Mouse (Mus musculus): ENCODE measurements around the gene Siva1. TPM values are rescaled to one million over a fixed set of nuclear protein-coding genes. Genes with fewer than 3 reads are reported as not detected.

Siva1 gene
- polyA plus RNA-seq, 1 experiment from 2014 or later = 207 TPM

DNA sequence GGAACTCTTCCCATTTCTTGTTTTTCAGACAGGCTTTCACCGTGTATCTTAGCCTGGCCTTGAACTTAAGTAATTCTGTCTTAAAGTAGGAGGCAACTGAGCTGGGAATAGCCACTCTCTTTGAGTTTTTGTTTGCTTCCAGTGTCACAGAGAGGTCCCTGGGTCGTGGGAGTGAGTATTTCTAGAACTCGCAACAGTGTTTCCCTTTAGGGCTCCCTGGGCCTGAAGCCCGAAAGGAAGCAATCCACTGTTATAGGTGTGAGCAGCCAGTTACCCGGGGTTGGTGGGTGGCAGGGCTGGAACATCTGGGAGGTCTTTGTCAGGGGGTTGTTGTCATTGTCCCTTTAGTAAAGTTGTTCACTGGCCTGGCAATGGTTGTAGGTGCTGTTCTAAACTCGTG is 1.7 kb downstream of the Siva1 start:
- whole genome bisulfite sequencing = 64% methylated on average over 6 of the region's 6 CpGs
- H3K27me3 ChIP-seq (ENCODE audit: insufficient read depth, poor library complexity, severe bottlenecking) = no peaks in the 10 kb centered on the region
- peaks cover 41% of the 10 kb centered on the region for H3K36me3 ChIP-seq
- H3K27ac ChIP-seq = no peak overlapping the region
- no peaks in the 10 kb centered on the region for H3K9me3 ChIP-seq
- peak overlapping the region; percentile 89 for H3K4me3 ChIP-seq
- H3K4me1 ChIP-seq = peaks cover 18% of the 10 kb centered on the region
- no peak for DNase-seq (ENCODE audit: low spot score)

GRCm38 (mm10) chr12:112648081-112648480 is 3.6 kb downstream of the Siva1 start:
- Histone ChIP-seq H3K4me3 (no peak overlapping the region), H3K36me3 (peaks cover 59% of the 10 kb centered on the region), H3K9me3 (no peaks in the 10 kb centered on the region), H3K27me3 (ENCODE audit: insufficient read depth, poor library complexity, severe bottlenecking) (no peaks in the 10 kb centered on the region), H3K27ac (no peak overlapping the region), H3K4me1 (peaks cover 20% of the 10 kb centered on the region)
- WGBS = 93% methylated on average over 5 of the region's 5 CpGs
- DNase-seq (ENCODE audit: low spot score) = no peak

DNA sequence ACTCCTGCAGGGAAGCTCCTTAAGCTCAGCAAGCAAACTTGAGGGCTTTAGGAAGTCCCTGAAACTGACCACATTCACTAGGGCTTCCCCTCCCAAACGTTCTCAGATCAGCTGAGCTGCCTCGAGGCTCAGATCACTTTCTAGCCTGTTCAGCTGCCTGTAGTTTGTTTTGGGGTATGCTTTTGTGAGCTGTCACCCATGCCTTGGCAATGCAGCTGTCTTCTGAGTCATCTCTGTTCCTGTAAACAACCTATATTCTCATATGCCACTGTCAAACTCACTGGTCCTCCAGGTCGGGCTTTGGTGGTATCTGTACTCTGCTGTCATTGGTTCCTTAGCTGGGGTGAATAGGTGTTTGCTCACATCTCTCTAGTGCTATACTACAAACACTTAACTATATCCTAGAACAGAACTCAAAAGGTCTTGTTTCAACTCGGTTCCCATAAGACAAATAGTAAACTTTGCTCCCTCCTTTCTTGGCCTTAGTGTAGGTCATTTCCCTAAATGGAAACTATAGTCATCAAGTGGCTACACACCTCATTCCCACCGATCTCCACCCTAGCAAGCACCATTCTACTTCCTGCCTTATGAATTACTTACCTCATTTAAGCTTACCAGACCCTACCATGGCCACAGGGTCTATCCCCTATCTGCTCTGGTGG is 7.4 kb downstream of the Siva1 start:
- Histone ChIP-seq H3K36me3 (peaks cover 95% of the 10 kb centered on the region), H3K27ac (no peak overlapping the region), H3K27me3 (ENCODE audit: insufficient read depth, poor library complexity, severe bottlenecking) (no peaks in the 10 kb centered on the region), H3K9me3 (no peaks in the 10 kb centered on the region), H3K4me1 (peaks cover 31% of the 10 kb centered on the region), H3K4me3 (no peak overlapping the region)
- DNase-seq (ENCODE audit: low spot score) = no peak
- 81% methylated on average over 5 of the region's 5 CpGs for WGBS

GRCm38 (mm10) chr12:112653157-112653824 is 8.8 kb downstream of the Siva1 start:
- no peaks in the 10 kb centered on the region for H3K9me3 ChIP-seq
- no peak overlapping the region for H3K4me3 ChIP-seq
- peak; percentile 91 for DNase-seq (ENCODE audit: low spot score)
- H3K36me3 ChIP-seq = peaks cover 97% of the 10 kb centered on the region
- peak overlapping the region; percentile 68; the same call in 1 of the 2 replicates for H3K27ac ChIP-seq
- H3K4me1 ChIP-seq = peaks cover 31% of the 10 kb centered on the region
- 41% methylated on average over 7 of the region's 7 CpGs for WGBS
- H3K27me3 ChIP-seq (ENCODE audit: insufficient read depth, poor library complexity, severe bottlenecking) = no peaks in the 10 kb centered on the region

GRCm38 (mm10) chr12:112654076-112654475 is 9.6 kb downstream of the Siva1 start:
- Histone ChIP-seq H3K9me3 (no peaks in the 10 kb centered on the region), H3K4me1 (peaks cover 31% of the 10 kb centered on the region), H3K36me3 (peaks cover 97% of the 10 kb centered on the region), H3K27me3 (ENCODE audit: insufficient read depth, poor library complexity, severe bottlenecking) (no peaks in the 10 kb centered on the region), H3K27ac (peak overlapping the region; percentile 53; the same call in 1 of the 2 replicates), H3K4me3 (no peak overlapping the region)
- 92% methylated on average over 5 of the region's 5 CpGs for WGBS
- no peak for DNase-seq (ENCODE audit: low spot score)

- WGBS = 94% methylated on average over 7 of the region's 7 CpGs
- Histone ChIP-seq H3K36me3 (peaks cover 100% of the 10 kb centered on the region), H3K4me3 (no peak overlapping the region), H3K9me3 (no peaks in the 10 kb centered on the region), H3K4me1 (peaks cover 61% of the 10 kb centered on the region), H3K27me3 (ENCODE audit: insufficient read depth, poor library complexity, severe bottlenecking) (no peaks in the 10 kb centered on the region), H3K27ac (no peak overlapping the region)
- DNase-seq (ENCODE audit: low spot score) = no peak
Measured at GRCm38 (mm10) chr12:112658619-112659018, 14.1 kb downstream of the Siva1 start.

- 80% methylated on average over 6 of the region's 6 CpGs for WGBS
- no peaks in the 10 kb centered on the region for H3K27me3 ChIP-seq (ENCODE audit: insufficient read depth, poor library complexity, severe bottlenecking)
- no peaks in the 10 kb centered on the region for H3K9me3 ChIP-seq
- DNase-seq (ENCODE audit: low spot score) = no peak
- no peak overlapping the region for H3K27ac ChIP-seq
- peaks cover 100% of the 10 kb centered on the region for H3K36me3 ChIP-seq
- H3K4me1 ChIP-seq = peaks cover 61% of the 10 kb centered on the region
- no peak overlapping the region for H3K4me3 ChIP-seq
Measured at GRCm38 (mm10) chr12:112659109-112659508, 14.6 kb downstream of the Siva1 start.

DNA sequence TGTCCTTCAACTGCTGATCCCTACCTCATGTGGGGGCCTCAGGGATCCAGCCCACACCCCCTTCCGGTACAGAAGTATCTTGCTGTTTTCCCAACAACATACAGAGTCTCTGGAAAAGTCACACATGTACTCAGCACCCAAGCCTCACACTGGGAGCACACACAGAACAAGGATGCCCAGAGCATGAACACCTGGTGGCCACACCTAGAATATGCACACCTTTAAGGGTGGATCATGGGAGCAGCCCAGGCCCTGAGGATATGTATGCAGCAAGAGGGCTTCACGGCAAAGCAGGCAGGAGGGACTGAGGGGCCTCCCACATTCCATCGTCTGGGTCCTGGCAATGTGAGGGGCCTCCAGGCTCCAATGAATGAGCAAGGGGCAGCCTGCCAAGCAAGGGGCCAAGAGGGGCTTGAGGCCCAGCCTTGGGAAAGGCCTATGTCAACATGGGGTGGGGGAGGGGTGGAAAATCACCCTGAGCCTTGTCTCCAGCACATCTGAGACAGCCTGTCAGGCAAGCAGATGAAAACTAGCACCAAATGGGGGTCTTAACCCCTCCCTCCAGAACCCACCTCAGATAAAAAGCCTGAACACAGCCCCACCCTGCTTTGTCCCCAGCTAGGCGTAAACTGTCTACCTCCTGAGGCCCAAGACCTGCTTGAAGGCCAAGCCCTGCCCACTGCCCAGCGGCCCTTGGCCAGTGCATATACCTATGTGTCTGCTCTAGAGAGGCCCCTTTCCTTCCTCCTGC is 16.3 kb downstream of the Siva1 start:
- peak overlapping the region; percentile 79 for H3K27ac ChIP-seq
- H3K9me3 ChIP-seq = no peaks in the 10 kb centered on the region
- 31% methylated on average over 5 of the region's 5 CpGs for WGBS
- H3K27me3 ChIP-seq (ENCODE audit: insufficient read depth, poor library complexity, severe bottlenecking) = no peaks in the 10 kb centered on the region
- H3K4me3 ChIP-seq = peak overlapping the region; percentile 37
- H3K4me1 ChIP-seq = peaks cover 62% of the 10 kb centered on the region
- peaks cover 99% of the 10 kb centered on the region for H3K36me3 ChIP-seq
- peak; percentile 91 for DNase-seq (ENCODE audit: low spot score)

DNA sequence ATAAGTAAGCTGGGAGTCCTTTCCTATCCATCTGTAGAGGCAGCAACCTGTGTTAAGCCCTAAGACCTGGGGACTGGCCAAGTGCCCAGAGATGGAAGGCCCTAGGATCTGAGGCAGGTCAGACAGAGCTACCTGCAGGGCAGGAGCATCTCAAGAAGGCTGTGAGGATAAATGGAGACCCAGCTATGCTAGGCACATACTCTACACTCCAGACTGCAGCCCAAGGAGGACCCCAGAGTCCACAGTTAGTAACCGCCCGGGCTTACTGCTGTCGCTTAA is 16.8 kb downstream of the Siva1 start:
- Histone ChIP-seq H3K27ac (peak overlapping the region; percentile 79), H3K36me3 (peaks cover 99% of the 10 kb centered on the region), H3K27me3 (ENCODE audit: insufficient read depth, poor library complexity, severe bottlenecking) (no peaks in the 10 kb centered on the region), H3K4me3 (peak overlapping the region; percentile 37), H3K9me3 (no peaks in the 10 kb centered on the region), H3K4me1 (peaks cover 63% of the 10 kb centered on the region)
- DNase-seq (ENCODE audit: low spot score) = no peak
- WGBS = 59% methylated on average over 3 of the region's 3 CpGs

DNA sequence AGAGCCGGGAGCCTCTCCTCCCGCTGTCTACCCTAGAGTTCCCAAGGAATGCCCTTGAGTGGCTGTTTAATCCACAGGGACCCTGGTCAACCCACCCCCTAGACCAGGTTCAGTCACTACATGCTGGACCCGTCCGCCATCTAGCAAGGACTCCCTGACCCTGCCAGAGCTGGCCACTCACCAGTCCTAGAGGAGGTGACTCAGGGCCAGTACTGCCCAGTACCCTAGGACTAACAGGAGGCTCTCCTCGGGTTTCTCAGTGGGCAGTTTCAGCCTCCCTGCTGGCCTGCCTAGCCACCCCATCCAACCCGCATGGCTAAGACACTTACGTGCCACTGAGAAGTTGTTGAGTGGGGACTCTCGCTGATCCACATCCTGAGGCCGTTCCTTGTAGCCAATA is 17.4 kb downstream of the Siva1 start:
- no peak for DNase-seq (ENCODE audit: low spot score)
- Histone ChIP-seq H3K36me3 (peaks cover 99% of the 10 kb centered on the region), H3K27ac (peak overlapping the region; percentile 79), H3K27me3 (ENCODE audit: insufficient read depth, poor library complexity, severe bottlenecking) (no peaks in the 10 kb centered on the region), H3K4me1 (peaks cover 69% of the 10 kb centered on the region), H3K9me3 (no peaks in the 10 kb centered on the region), H3K4me3 (peak overlapping the region; percentile 37; the same call in 1 of the 2 replicates)
- 76% methylated on average over 9 of the region's 9 CpGs for WGBS

DNA sequence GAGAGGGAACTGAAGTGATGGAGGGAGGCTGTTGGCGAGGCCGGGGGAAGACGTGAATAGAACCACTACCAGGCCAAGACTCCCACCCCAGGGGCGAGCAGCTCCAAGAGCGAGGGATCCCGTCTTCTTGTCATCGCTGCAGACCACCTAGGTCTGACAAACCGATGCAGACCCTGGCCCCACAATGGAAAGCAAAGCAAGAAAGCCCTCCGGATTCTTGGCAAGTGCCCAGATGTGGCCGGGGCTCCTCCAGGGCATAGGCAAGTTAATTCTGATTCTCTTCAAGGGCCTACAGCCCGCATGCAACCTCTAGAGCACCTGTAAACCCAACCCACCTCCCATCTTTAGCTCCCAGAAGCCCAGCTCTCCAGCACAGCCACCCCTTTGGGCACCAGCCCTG is 18.8 kb downstream of the Siva1 start:
- peaks cover 83% of the 10 kb centered on the region for H3K4me1 ChIP-seq
- H3K9me3 ChIP-seq = no peaks in the 10 kb centered on the region
- H3K27ac ChIP-seq = peak overlapping the region; percentile 4; the same call in 1 of the 2 replicates
- no peak overlapping the region for H3K4me3 ChIP-seq
- DNase-seq (ENCODE audit: low spot score) = no peak
- peaks cover 99% of the 10 kb centered on the region for H3K36me3 ChIP-seq
- no peaks in the 10 kb centered on the region for H3K27me3 ChIP-seq (ENCODE audit: insufficient read depth, poor library complexity, severe bottlenecking)
- 89% methylated on average over 11 of the region's 11 CpGs for WGBS

DNA sequence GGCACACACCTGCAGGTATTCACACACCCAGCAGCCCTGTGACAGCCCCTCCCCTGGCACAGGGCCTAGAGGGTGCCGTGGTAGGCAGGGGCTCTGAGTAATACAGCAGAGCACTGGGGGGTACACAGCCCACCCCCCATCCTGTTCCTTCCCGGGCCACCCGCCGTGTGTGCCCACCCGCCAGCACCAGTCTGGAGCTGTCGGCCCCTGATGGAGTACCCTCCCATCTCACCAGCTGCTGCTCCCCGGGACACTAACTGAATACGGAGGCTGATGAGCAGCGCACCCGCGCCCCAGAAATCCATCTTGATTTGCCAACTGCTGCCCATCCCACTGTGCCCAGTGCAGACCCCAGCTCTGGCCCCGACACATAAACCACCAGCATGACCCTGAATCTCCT is 19.2 kb downstream of the Siva1 start:
- no peaks in the 10 kb centered on the region for H3K9me3 ChIP-seq
- H3K27me3 ChIP-seq (ENCODE audit: insufficient read depth, poor library complexity, severe bottlenecking) = no peaks in the 10 kb centered on the region
- H3K4me1 ChIP-seq = peaks cover 87% of the 10 kb centered on the region
- no peak for DNase-seq (ENCODE audit: low spot score)
- no peak overlapping the region for H3K4me3 ChIP-seq
- peaks cover 99% of the 10 kb centered on the region for H3K36me3 ChIP-seq
- WGBS = 93% methylated on average over 12 of the region's 12 CpGs
- H3K27ac ChIP-seq = peak overlapping the region; percentile 4; the same call in 1 of the 2 replicates

DNA sequence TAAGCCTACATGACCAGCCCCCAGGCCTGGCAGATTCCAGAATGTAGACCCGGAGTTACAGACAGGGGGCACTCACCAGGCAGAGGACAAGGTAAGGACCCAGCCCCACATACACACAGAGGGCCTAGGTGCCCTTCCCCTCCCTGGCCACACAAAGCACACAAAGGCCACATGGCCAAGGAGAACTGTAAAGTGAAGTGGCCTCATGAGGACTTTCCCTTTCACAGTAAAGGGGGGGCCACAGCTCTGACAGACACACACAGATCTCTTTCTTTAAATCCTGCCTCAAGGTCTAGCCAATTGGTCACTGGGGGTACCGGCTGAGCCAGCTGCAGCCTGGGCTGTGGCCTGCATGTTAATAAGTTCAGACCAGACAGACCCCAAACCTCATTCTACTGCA is 19.6 kb downstream of the Siva1 start:
- no peak overlapping the region for H3K4me3 ChIP-seq
- H3K36me3 ChIP-seq = peaks cover 99% of the 10 kb centered on the region
- 61% methylated on average over 2 of the region's 2 CpGs for WGBS
- no peaks in the 10 kb centered on the region for H3K27me3 ChIP-seq (ENCODE audit: insufficient read depth, poor library complexity, severe bottlenecking)
- no peaks in the 10 kb centered on the region for H3K9me3 ChIP-seq
- H3K4me1 ChIP-seq = peaks cover 91% of the 10 kb centered on the region
- H3K27ac ChIP-seq = peak overlapping the region; percentile 4; the same call in 1 of the 2 replicates
- DNase-seq (ENCODE audit: low spot score) = no peak

Measured in heart, embryonic 10.5 days (tissue).